Mouse (Mus musculus): ENCODE measurements around the gene Btbd16. TPM values are rescaled to one million over a fixed set of nuclear protein-coding genes. Genes with fewer than 3 reads are reported as not detected.

The Btbd16 gene
- total RNA-seq, 4 experiments from 2014 or later: 0.33 to 0.58 (median 0.46) TPM

- no peak for DNase-seq (ENCODE audit: low spot score in 2 of 2)
Measured at GRCm38 (mm10) chr7:130815601-130816000, 41.7 kb downstream of the Btbd16 start.

DNA sequence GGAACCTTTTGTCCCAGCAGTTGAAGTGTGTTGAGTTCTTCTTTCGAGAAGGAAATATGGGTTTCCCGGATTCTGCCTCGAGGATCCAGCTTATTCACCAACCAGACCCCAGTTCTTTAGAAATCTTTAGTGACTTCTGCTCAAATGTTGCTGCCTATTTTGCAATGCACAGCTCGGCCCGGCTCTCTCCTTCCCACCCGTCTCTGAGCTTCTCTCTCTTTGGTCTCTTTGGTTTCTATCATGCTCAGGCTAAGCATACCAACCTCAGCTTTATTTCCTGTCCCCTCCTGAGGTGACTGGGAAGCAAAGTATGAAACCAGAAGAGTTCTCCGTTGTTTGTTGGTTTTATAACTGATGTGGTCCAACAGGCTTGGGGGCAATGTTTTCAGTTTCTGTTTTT, 42.4 kb downstream of the Btbd16 start:
- DNase-seq (ENCODE audit: low spot score in 2 of 2): no peak

DNA sequence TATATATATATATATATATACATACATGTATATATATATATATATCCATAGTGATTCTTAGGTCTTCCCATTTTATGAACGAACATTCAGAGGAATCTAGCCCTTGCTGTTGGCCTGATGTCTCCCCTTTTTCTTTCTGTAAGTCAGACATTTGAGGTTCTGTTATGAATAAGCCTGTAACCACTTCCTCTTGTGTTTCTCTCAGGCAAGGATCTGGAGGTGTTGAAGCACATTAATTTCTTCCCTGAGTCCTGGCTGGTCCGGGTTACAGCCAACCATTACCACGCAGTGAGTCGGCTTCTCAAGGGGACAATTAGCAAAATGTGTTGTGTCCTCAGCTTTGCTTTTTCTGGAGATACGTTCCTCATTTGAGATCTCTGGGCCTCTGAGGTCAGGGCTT, 44.9 kb downstream of the Btbd16 start:
- DNase-seq (ENCODE audit: low spot score in 2 of 2): no peak

DNA sequence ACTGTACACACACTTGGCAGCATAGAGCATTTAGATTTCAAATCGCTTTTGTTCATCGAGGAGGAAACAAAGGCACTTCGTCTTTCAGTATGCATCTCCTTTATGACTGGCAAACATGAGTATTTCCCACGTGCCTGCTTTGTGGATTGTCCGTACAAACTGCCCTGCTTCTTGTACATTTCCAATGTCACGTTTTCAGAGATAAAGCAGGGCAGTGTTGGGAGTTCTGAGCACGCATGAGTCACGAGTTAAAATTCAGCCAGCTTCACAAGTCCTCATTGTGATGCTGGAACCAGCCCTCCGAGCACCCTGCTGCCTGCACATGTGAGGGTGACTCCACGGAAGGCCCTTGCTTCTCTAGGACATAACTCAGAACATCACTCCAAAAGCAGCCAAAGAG, 45.8 kb downstream of the Btbd16 start:
- DNase-seq (ENCODE audit: low spot score in 2 of 2): peak; percentile 53 to 68

- DNase-seq (ENCODE audit: low spot score in 2 of 2): no peak
Measured at GRCm38 (mm10) chr7:130823992-130824391, 50.1 kb downstream of the Btbd16 start.

DNA sequence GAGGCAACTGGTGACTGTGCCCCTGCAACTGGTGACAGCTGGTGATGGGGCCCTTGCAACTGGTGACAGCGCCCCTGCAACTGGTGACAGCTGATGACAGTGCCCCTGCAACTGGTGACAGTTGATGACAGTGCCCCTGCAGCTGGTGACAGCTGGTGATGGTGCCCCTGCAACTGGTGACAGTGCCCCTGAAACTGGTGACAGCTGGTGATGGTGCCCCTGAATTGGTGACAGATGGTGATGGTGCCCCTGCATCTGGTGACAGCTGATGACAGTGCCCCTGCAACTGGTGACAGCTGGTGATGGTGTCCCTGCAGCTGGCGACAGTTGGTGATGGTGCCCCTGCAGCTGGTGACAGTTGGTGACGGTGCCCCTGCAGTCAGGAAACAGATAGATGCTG, 52.5 kb downstream of the Btbd16 start:
- DNase-seq (ENCODE audit: low spot score in 2 of 2): no peak

DNA sequence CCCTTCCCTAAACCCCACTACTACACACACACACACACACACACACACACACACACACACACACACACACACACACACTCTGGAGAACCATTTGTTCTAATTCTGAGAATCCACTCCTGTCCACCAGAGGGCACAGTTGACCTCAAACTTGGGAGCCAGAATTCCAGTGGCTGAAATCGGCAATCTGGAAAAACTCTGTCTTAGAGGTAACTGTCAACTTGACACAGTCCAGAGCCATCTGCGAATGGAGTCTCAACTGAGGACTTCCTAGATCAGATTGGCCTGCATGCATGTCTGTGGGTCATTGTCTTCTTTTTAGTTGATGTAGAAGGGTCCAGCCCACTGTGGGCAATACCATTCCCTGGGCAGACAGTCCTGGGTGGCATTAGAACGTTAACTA, 53.6 kb downstream of the Btbd16 start:
- DNase-seq (ENCODE audit: low spot score in 2 of 2): peak in 1 of 2 experiments; percentile 56

GRCm38 (mm10) chr7:130827844-130828403, 54.1 kb downstream of the Btbd16 start:
- no peak for DNase-seq (ENCODE audit: low spot score in 2 of 2)

- DNase-seq (ENCODE audit: low spot score in 2 of 2): no peak
Measured at GRCm38 (mm10) chr7:130828475-130828874, 54.6 kb downstream of the Btbd16 start.

DNA sequence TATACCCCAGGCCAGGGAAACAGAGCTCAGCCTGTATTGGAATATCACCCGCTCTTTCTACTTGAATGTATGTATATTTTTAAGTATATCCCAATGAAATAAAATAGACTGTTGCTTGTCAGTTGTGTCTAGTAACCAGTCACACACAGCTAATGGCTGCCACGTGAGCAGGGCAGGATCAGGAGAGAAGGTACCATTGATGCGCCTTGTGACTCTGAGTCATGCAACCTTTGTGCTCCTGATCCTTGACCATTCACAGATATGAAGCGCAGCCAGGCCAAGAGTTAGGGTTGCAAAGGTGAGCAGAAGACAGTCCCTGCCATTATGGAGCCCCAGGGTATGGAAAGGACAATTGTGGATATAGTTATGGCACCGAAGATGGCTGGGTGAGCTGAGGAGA, 57.7 kb downstream of the Btbd16 start:
- no peak for DNase-seq (ENCODE audit: low spot score in 2 of 2)

GRCm38 (mm10) chr7:130834299-130834698, 60.4 kb downstream of the Btbd16 start:
- no peak for DNase-seq (ENCODE audit: low spot score in 2 of 2)

- no peak for DNase-seq (ENCODE audit: low spot score in 2 of 2)
Measured at GRCm38 (mm10) chr7:130834958-130835861, 61.3 kb downstream of the Btbd16 start.

DNA sequence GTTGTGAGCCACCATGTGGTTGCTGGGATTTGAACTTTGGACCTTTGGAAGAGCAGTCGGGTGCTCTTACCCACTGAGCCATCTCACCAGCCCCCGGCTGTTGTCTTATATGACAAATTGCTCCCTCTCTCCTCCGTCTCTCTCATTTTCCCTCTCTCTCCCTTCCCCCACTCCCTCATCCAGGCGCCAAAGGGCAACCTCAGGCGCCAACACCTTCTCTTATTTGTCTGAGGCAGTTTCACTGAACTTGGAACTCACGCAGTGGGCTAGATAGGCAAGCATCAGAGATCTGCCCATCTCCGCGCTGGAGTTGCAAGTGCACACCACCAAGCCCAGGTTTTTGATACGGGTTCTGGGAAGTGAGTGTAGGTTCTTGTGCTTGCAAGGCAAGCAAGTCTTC, 62.2 kb downstream of the Btbd16 start:
- DNase-seq (ENCODE audit: low spot score in 2 of 2): no peak

- no peak for DNase-seq (ENCODE audit: low spot score in 2 of 2)
Measured at GRCm38 (mm10) chr7:130837941-130838657, 64.2 kb downstream of the Btbd16 start.

- no peak for DNase-seq (ENCODE audit: low spot score in 2 of 2)
Measured at GRCm38 (mm10) chr7:130838658-130839025, 64.8 kb downstream of the Btbd16 start.

- DNase-seq (ENCODE audit: low spot score in 2 of 2): no peak
Measured at GRCm38 (mm10) chr7:130839380-130840100, 65.7 kb downstream of the Btbd16 start.

DNA sequence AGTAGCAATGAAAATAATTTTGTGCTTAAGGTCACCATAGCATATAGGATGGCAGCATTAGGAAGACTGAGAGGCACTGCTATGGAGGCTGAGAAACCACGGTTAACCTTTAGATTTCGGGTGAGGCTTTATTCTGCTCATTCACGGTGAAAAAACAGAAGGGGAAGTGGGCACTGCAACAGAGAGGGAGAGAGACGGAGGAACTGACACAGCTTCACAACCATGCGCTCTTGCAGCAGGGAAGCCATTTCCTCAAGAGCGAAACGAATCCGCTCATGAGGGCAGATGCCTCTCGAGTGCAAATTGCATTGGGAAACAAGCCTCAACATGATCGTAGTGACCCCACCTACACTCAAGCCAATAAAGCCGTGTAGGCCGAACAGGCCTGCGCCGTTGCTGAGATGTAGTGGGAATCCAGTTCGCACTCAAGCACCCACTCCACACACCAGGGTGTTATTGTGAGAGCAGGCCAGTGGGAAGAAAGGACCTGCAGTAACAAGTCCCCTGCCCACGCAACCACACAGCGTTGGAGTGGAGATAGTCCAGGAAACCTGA, 73.4 kb downstream of the Btbd16 start:
- DNase-seq (ENCODE audit: low spot score in 2 of 2): no peak

- DNase-seq (ENCODE audit: low spot score in 2 of 2): no peak
Measured at GRCm38 (mm10) chr7:130854684-130855292, 80.9 kb downstream of the Btbd16 start.

DNA sequence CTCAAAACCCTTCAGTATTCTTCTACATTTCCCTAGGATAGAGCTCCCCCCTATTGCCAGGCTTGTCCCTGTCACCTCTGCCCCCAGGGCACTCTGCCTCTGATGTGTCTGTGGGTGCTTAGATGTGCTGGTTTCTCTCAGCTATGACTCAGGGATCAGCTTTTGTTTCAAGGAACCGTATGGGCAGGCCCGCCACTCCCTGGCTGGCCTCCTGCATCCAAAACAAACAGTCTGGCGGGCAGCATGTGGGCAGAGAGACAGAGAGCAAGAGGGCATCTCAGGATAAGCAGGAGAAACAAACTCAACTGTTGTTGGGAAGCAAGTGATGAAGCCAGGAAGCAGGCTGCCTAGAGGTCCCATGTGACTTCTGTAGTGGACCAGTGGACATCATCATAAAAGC, 81.8 kb downstream of the Btbd16 start:
- DNase-seq (ENCODE audit: low spot score in 2 of 2): no peak

DNA sequence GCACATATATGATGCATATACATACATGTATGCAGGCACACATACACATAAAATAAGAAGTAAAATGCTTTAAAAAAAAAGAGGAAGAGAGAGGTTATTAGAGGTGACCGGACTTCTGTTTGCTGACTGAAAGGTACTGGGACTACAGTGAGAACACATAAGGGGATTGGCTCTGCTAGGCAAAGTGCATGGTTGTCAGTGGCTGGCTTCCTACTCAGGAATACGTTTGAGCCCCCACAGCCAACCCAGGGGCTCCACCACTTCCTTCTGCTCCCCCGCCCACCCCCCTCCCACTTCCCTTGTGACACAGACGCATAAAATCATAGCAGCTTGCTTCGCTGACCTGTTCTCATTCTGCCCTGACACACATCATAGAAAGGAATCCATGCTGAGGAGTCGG, 84.1 kb downstream of the Btbd16 start:
- no peak for DNase-seq (ENCODE audit: low spot score in 2 of 2)

- DNase-seq (ENCODE audit: low spot score in 2 of 2): no peak
Measured at GRCm38 (mm10) chr7:130859926-130860325, 86.1 kb downstream of the Btbd16 start.
